Mouse (Mus musculus) CD8-positive naive resting alpha-beta T cell, adult 2 months (primary cell): ENCODE data around the gene Igf2r.
A peak's percentile ranks its signal among the peaks of the same experiment; 100 is the strongest.

Source experiments
- DNase-seq, 2 experiments: peaks; one replicate each; pipeline ENCODE4 v3.0.0; 2022; ENCODE audit warnings: low read depth in 2 of 2, low spot score in 2 of 2

Igf2r gene

GRCm38 (mm10) chr17:12769380-12769921 lies at the start of gene Igf2r:
Gene Igf2r, minus strand, starts transcription at chr17:12769664.
- DNase-seq = peak; percentile 70 to 76

GRCm38 (mm10) chr17:12815885-12816284 lies 46.4 kb upstream of the Igf2r start:
- DNase-seq = no peak

- no peak for DNase-seq
Observed at GRCm38 (mm10) chr17:12814502-12814901, 45.0 kb upstream of the Igf2r start.

GRCm38 (mm10) chr17:12810973-12811303 lies 41.5 kb upstream of the Igf2r start:
- DNase-seq = no peak

GRCm38 (mm10) chr17:12810103-12810972 lies 40.9 kb upstream of the Igf2r start:
- DNase-seq = peak; percentile 54 to 71

GRCm38 (mm10) chr17:12808851-12809250 lies 39.4 kb upstream of the Igf2r start:
- DNase-seq = no peak

GRCm38 (mm10) chr17:12804584-12805445 lies 35.4 kb upstream of the Igf2r start:
- no peak for DNase-seq

GRCm38 (mm10) chr17:12801861-12802540 lies 32.5 kb upstream of the Igf2r start:
- no peak for DNase-seq

- DNase-seq = no peak
Observed at GRCm38 (mm10) chr17:12799368-12800275, 30.2 kb upstream of the Igf2r start.

- no peak for DNase-seq
Observed at GRCm38 (mm10) chr17:12798571-12798970, 29.1 kb upstream of the Igf2r start.

GRCm38 (mm10) chr17:12797427-12798029 lies 28.1 kb upstream of the Igf2r start:
- no peak for DNase-seq

- no peak for DNase-seq
Observed at GRCm38 (mm10) chr17:12796633-12797032, 27.2 kb upstream of the Igf2r start.

- DNase-seq = no peak
Observed at GRCm38 (mm10) chr17:12793660-12794406, 24.4 kb upstream of the Igf2r start.

- no peak for DNase-seq
Observed at GRCm38 (mm10) chr17:12792422-12793206, 23.1 kb upstream of the Igf2r start.

- no peak for DNase-seq
Observed at GRCm38 (mm10) chr17:12791420-12791819, 22.0 kb upstream of the Igf2r start.

GRCm38 (mm10) chr17:12791079-12791406 lies 21.6 kb upstream of the Igf2r start:
- DNase-seq = no peak

GRCm38 (mm10) chr17:12790353-12791078 lies 21.1 kb upstream of the Igf2r start:
- DNase-seq = no peak
